Mouse (Mus musculus): ENCODE data around the gene Pik3ap1. TPM values are rescaled to one million over a fixed set of nuclear protein-coding genes. Genes with fewer than 3 reads are reported as not detected.
A peak's percentile ranks its signal among the peaks of the same experiment; 100 is the strongest.

Pik3ap1 gene
- polyA plus RNA-seq, 1 experiment from 2014 or later: 1.6 TPM

GRCm38 (mm10) chr19:41278606-41279005 is 106.3 kb downstream of the Pik3ap1 start:
- Histone ChIP-seq H3K36me3 (ENCODE audit: control insufficient read depth, insufficient read depth, low read length) (no peaks in the 10 kb centered on the region), H3K4me3 (ENCODE audit: low read depth, low read length) (no peak overlapping the region), H3K4me1 (replicated peaks; ENCODE audit: control insufficient read depth, insufficient read depth) (no peaks in the 10 kb centered on the region), H3K27me3 (ENCODE audit: control insufficient read depth, insufficient read depth, low read length) (no peaks in the 10 kb centered on the region), H3K9me3 (ENCODE audit: control insufficient read depth, low read length) (no peaks in the 10 kb centered on the region), H3K4me2 (replicated peaks; ENCODE audit: low read depth) (no peak overlapping the region), H3K27ac (replicated peaks) (no peak overlapping the region), H3K9ac (ENCODE audit: low read length) (no peak overlapping the region)
- WGBS: 84% methylated on average over 7 of the region's 7 CpGs
- no peak for ATAC-seq (ENCODE audit: low FRiP score, low TSS enrichment)
- DNase-seq (ENCODE audit: low spot score): no peak
- TF ChIP-seq EP300 (optimal IDR thresholded peaks at IDR 0.05) (no peak), CTCF (IDR thresholded peaks at IDR 0.05; ENCODE audit: low read depth) (no peak)

DNA sequence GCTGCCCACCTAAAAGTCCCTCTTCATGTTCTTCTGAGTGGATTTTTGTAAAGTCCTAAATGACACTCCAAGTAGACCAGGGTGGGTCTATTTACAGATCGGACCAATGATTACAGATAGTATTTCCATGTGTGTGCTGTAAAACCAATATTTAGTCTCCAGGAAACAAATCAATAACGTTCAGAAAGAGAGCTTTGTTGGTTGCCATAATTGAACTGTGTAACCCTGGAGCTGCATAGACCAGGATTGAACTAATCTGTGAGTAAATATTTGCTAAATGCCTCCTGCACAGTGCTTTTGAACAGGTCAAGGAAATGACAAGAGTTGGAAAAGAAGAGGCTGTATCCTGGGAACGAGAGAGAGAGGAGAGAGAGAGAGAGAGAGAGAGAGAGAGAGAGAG is 109.3 kb downstream of the Pik3ap1 start:
- H3K9ac ChIP-seq (ENCODE audit: low read length): no peak overlapping the region
- ATAC-seq (ENCODE audit: low FRiP score, low TSS enrichment): peak; percentile 75
- H3K27ac ChIP-seq (replicated peaks): peak overlapping the region; percentile 9
- TF ChIP-seq CTCF (IDR thresholded peaks at IDR 0.05; ENCODE audit: low read depth): no peak
- no peak for TF ChIP-seq EP300 (optimal IDR thresholded peaks at IDR 0.05)
- no peak overlapping the region for H3K4me2 ChIP-seq (replicated peaks; ENCODE audit: low read depth)
- DNase-seq (ENCODE audit: low spot score): no peak
- H3K36me3 ChIP-seq (ENCODE audit: control insufficient read depth, insufficient read depth, low read length): no peaks in the 10 kb centered on the region
- H3K4me1 ChIP-seq (replicated peaks; ENCODE audit: control insufficient read depth, insufficient read depth): no peaks in the 10 kb centered on the region; the same call in 1 of the 2 replicates
- H3K4me3 ChIP-seq (ENCODE audit: low read depth, low read length): no peak overlapping the region
- H3K9me3 ChIP-seq (ENCODE audit: control insufficient read depth, low read length): no peaks in the 10 kb centered on the region
- no peaks in the 10 kb centered on the region for H3K27me3 ChIP-seq (ENCODE audit: control insufficient read depth, insufficient read depth, low read length)
- WGBS: 40% methylated on average over 3 of the region's 3 CpGs

DNA sequence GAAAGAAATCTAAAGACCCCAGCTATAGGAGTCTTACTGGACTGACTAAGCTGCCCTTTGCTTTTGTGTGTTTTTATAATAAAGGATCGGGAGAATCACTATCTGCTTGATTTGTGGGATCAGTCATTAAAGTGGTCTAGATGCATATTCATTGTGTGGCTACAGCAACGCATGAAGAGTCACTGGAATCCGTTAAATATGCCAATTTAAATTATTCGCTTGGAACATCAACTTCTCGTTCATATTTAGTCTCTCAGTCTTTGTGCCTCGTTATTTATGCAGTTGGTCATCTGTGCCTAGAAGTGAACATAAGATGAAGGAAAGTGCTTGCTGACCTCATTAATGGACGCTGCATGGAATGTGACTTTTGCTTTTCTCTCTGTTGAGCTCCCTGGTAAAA is 114.0 kb downstream of the Pik3ap1 start:
- Histone ChIP-seq H3K9me3 (ENCODE audit: control insufficient read depth, low read length) (no peaks in the 10 kb centered on the region), H3K27me3 (ENCODE audit: control insufficient read depth, insufficient read depth, low read length) (no peaks in the 10 kb centered on the region), H3K4me3 (ENCODE audit: low read depth, low read length) (no peak overlapping the region), H3K27ac (replicated peaks) (no peak overlapping the region), H3K9ac (ENCODE audit: low read length) (no peak overlapping the region), H3K4me2 (replicated peaks; ENCODE audit: low read depth) (no peak overlapping the region), H3K4me1 (replicated peaks; ENCODE audit: control insufficient read depth, insufficient read depth) (no peaks in the 10 kb centered on the region; the same call in 1 of the 2 replicates), H3K36me3 (ENCODE audit: control insufficient read depth, insufficient read depth, low read length) (no peaks in the 10 kb centered on the region)
- no peak for TF ChIP-seq CTCF (IDR thresholded peaks at IDR 0.05; ENCODE audit: low read depth)
- TF ChIP-seq EP300 (optimal IDR thresholded peaks at IDR 0.05): no peak
- no peak for ATAC-seq (ENCODE audit: low FRiP score, low TSS enrichment)
- 76% methylated on average over 7 of the region's 7 CpGs for WGBS
- no peak for DNase-seq (ENCODE audit: low spot score)

DNA sequence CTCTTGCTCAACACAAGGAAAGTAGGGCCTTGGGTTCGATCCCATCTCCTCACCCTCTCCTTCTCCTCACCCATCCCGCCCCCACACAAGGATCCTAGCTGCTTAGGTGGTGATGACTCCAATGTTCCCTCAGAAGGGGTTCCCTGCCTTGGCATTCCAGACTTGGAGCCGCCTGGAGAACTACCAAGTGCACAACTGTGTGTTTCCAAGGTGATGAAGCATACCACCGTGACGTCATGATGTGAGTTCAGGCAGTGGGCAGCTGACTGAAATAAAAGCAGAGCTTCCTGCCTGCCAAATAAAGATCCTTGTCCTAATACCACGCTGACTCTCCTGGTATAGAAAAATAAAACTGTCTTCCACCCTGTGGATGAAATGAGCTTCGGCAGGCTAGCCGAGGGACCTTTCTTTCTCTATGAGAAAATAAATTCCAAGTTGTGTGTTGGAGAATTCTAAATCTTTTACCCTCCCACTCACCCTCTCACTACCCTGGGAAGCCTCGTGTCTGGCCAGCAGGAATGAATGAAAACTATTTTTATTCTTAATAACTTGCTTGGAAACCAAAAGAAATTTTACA is 114.7 kb downstream of the Pik3ap1 start:
- Histone ChIP-seq H3K4me1 (replicated peaks; ENCODE audit: control insufficient read depth, insufficient read depth) (no peaks in the 10 kb centered on the region; the same call in 1 of the 2 replicates), H3K4me3 (ENCODE audit: low read depth, low read length) (no peak overlapping the region), H3K9ac (ENCODE audit: low read length) (no peak overlapping the region), H3K36me3 (ENCODE audit: control insufficient read depth, insufficient read depth, low read length) (no peaks in the 10 kb centered on the region), H3K27ac (replicated peaks) (peak overlapping the region; percentile 45), H3K4me2 (replicated peaks; ENCODE audit: low read depth) (no peak overlapping the region), H3K9me3 (ENCODE audit: control insufficient read depth, low read length) (no peaks in the 10 kb centered on the region), H3K27me3 (ENCODE audit: control insufficient read depth, insufficient read depth, low read length) (no peaks in the 10 kb centered on the region)
- ATAC-seq (ENCODE audit: low FRiP score, low TSS enrichment) (peak; percentile 72), DNase-seq (ENCODE audit: low spot score) (peak; percentile 67)
- 31% methylated on average over 9 of the region's 9 CpGs for whole genome bisulfite sequencing
- peak; percentile 12; the same call in 1 of the 2 replicates for TF ChIP-seq CTCF (IDR thresholded peaks at IDR 0.05; ENCODE audit: low read depth)
- no peak for TF ChIP-seq EP300 (optimal IDR thresholded peaks at IDR 0.05)

DNA sequence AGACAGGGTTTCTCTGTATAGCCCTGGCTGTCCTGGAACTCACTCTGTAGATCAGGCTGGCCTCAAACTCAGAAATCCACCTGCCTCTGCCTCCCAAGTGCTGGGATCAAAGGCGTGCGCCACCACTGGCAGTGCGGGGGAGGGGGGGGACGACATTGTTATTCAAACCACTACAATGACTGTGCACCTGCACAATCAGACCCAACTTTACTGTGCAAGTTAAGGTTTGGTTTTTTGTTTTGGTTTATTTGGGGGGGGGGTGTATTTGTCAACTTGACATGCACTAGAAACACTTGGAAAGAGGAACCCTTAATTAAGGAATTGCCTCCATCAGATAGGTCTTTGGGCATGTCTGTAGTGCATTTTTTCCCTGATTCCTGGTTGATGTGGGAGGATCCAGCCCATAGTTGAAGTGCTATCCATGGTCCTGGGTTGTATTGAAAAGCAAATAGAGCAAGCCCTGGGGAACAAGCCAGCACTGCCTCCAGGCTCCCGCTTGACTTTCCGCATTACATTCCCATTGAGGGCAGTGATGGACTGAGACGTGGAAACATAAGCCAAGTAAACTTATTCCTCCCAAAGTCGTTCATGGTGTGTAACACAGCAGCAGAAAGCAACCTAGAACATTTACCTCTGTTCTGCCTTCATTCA is 118.5 kb downstream of the Pik3ap1 start:
- 55% methylated on average over 8 of the region's 8 CpGs for WGBS
- Histone ChIP-seq H3K9me3 (ENCODE audit: control insufficient read depth, low read length) (no peaks in the 10 kb centered on the region), H3K27me3 (ENCODE audit: control insufficient read depth, insufficient read depth, low read length) (no peaks in the 10 kb centered on the region), H3K4me1 (replicated peaks; ENCODE audit: control insufficient read depth, insufficient read depth) (no peaks in the 10 kb centered on the region; the same call in 1 of the 2 replicates), H3K4me3 (ENCODE audit: low read depth, low read length) (no peak overlapping the region), H3K4me2 (replicated peaks; ENCODE audit: low read depth) (no peak overlapping the region), H3K27ac (replicated peaks) (no peak overlapping the region), H3K36me3 (ENCODE audit: control insufficient read depth, insufficient read depth, low read length) (no peaks in the 10 kb centered on the region), H3K9ac (ENCODE audit: low read length) (no peak overlapping the region)
- TF ChIP-seq EP300 (optimal IDR thresholded peaks at IDR 0.05) (no peak), CTCF (IDR thresholded peaks at IDR 0.05; ENCODE audit: low read depth) (no peak)
- ATAC-seq (ENCODE audit: low FRiP score, low TSS enrichment) (no peak), DNase-seq (ENCODE audit: low spot score) (no peak)

DNA sequence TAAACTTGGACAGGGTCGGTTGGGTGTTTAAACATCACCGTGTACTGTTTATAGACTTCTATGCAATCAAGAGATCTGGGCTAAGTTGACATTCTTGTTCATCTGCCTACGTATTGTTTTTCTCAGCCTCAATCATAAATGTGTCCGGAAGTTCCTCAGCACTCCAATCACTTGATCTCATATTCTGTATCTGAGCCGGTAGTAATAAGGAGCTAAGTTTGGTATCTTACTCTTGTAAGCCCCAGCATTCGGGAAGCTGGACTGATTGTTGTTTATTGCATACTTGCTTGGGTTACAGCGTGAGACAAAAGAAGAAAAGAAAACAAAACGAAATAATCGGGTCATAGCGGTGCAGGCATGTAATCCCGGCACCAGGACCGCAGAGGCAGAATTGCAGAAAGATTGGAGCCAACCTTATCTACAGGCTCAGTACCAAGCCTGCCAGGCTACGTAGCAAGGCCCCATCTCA is 120.5 kb downstream of the Pik3ap1 start:
- 18% methylated on average over 13 of the region's 13 CpGs for WGBS
- Histone ChIP-seq H3K27ac (replicated peaks) (peak overlapping the region; percentile 100), H3K27me3 (ENCODE audit: control insufficient read depth, insufficient read depth, low read length) (no peaks in the 10 kb centered on the region), H3K36me3 (ENCODE audit: control insufficient read depth, insufficient read depth, low read length) (no peaks in the 10 kb centered on the region), H3K4me2 (replicated peaks; ENCODE audit: low read depth) (peak overlapping the region; percentile 68), H3K9ac (ENCODE audit: low read length) (peak overlapping the region; percentile 99), H3K9me3 (ENCODE audit: control insufficient read depth, low read length) (no peaks in the 10 kb centered on the region), H3K4me1 (replicated peaks; ENCODE audit: control insufficient read depth, insufficient read depth) (no peaks in the 10 kb centered on the region), H3K4me3 (ENCODE audit: low read depth, low read length) (peak overlapping the region; percentile 92)
- no peak for TF ChIP-seq EP300 (optimal IDR thresholded peaks at IDR 0.05)
- TF ChIP-seq CTCF (IDR thresholded peaks at IDR 0.05; ENCODE audit: low read depth): no peak
- ATAC-seq (ENCODE audit: low FRiP score, low TSS enrichment) (no peak), DNase-seq (ENCODE audit: low spot score) (no peak)

Measured in stomach, postnatal 0 days (tissue).